Mouse (Mus musculus) heart, adult 2 months (tissue): ENCODE results near the gene Sphk1. TPM values are rescaled to one million over a fixed set of nuclear protein-coding genes. Genes with fewer than 3 reads are reported as not detected.

Experiments
- DNase-seq, 2 experiments: peaks; one replicate each; pipeline ENCODE4 v3.0.0; 2021
- H3K27ac ChIP-seq: fragments of 200-600 bp; 2 replicates; pipeline ENCODE4 v1.8.1; 2022
- H3K27me3 ChIP-seq: fragments of 200-500 bp; 2 replicates; pipeline ENCODE4 v1.6.1; 2012; ENCODE audit warnings: mild to moderate bottlenecking, low read length, inconsistent platforms, mixed read lengths; ENCODE audit not compliant: control insufficient read depth, insufficient read depth
- H3K36me3 ChIP-seq: fragments of 200-500 bp; 2 replicates; pipeline ENCODE4 v1.6.1; 2012; ENCODE audit warnings: low read length, inconsistent platforms; ENCODE audit not compliant: control insufficient read depth, insufficient read depth
- H3K4me1 ChIP-seq: fragments of 200-500 bp; 2 replicates; pipeline ENCODE4 v1.6.1; 2011; ENCODE audit warnings: low read length; ENCODE audit not compliant: control insufficient read depth, insufficient read depth
- H3K4me3 ChIP-seq: fragments of 200-600 bp; 2 replicates; pipeline ENCODE4 v1.8.1; 2022
- H3K79me2 ChIP-seq: fragments of 200-500 bp; replicated peaks from 2 replicates; pipeline ENCODE4 v1.6.1; 2012; ENCODE audit warnings: mild to moderate bottlenecking, inconsistent platforms, low read length, moderate library complexity, mixed read lengths; ENCODE audit not compliant: control insufficient read depth, insufficient read depth
- H3K9ac ChIP-seq: fragments of 200-500 bp; 2 replicates; pipeline ENCODE4 v1.6.1; 2012; ENCODE audit warnings: low read depth, mild to moderate bottlenecking, control low read depth, inconsistent platforms, low read length, mixed read lengths
- CTCF ChIP-seq: fragments of 200-600 bp; IDR thresholded peaks from 2 replicates; pipeline ENCODE4 v1.8.1; 2022; ENCODE audit warnings: antibody characterized with exemption, mild to moderate bottlenecking, moderate library complexity
- EP300 ChIP-seq: fragments of 200-500 bp; IDR thresholded peaks from 2 replicates; pipeline ENCODE4 v1.6.1; 2011; ENCODE audit warnings: low read depth, low read length, control low read depth; ENCODE audit not compliant: insufficient read depth
- POLR2A ChIP-seq: fragments of 200-500 bp; IDR thresholded peaks from 2 replicates; pipeline ENCODE4 v1.6.1; 2011; ENCODE audit warnings: mild to moderate bottlenecking, low read depth, low read length, control low read depth; ENCODE audit not compliant: insufficient read depth
- WGBS: fragments of 180-500 bp; shearing (Covaris S2); methylation state at CpG from one replicate; pipeline ENCODE4 v1.1.7; 2018; 5-methylcytosine and 5-hydroxymethylcytosine counted together
- intact Hi-C: fragments of 180-260 bp; cut with DNase I; formaldehyde crosslinking; loops from one replicate; pipeline ENCODE4 v1.15.1; 2025
- polyA plus RNA-seq: library from polyadenylated mRNA; depleted of rRNA; stranded (reverse); fragments of >200 nt; gene quantifications from 2 replicates; pipeline ENCODE4 v1.2.3, GENCODE M21; 2012
- total RNA-seq, 2 experiments: library from RNA; stranded (reverse); gene quantifications; 2 replicates each; pipeline ENCODE4 v1.2.3; 2021

The Sphk1 gene
- total and polyA plus RNA-seq, 3 experiments = 0.98 to 3.2 (median 1.1) TPM

DNA sequence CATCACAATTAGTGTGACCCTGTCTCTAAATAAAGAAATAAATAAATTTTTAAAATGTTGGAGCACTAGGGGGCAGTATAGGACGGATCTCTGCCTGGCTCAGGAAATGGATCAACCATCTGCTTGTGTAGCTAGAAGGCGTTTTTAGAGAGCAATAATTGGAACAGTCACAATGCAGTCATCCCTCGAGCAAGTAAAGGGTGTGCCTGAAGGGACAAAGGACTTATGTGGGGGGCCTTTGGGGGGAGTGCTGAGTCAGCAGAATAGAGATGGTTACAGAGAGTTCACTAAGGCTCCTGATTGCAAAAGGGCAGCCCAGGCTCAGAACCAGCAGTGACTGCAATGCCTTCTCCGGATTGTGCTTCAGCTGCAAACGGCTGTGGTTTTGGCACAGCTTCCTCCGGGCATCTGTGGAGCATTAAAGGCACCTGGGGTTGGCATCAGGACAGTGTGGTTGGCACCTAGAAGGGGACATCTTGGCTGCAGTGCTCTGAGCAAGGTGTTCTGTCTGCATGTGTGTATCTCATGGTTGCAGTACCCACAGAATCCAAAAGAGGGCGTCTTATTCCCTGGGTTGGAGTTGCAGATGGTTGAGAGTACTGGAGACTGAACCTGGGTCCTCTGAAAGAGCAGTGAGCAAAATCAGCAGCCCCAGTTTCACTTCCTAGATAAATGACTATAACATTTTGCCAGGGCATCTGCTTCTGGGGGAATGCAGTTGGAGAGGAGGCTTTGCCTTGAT is 29.5 kb upstream of the Sphk1 start:
- TF ChIP-seq POLR2A (no peak), CTCF (peak; percentile 69), EP300 (0 out of 2 replicates have a peak, but pooled peaks have one; percentile 67)
- Histone ChIP-seq H3K9ac (no peak overlapping the region), H3K36me3 (no peaks in the 10 kb centered on the region), H3K4me3 (no peak overlapping the region), H3K4me1 (peaks cover 2% of the 10 kb centered on the region; the same call in 1 of the 2 replicates), H3K79me2 (no peaks in the 10 kb centered on the region), H3K27me3 (no peaks in the 10 kb centered on the region), H3K27ac (no peak overlapping the region)
- peak; percentile 28 to 37 for DNase-seq
- WGBS = 16% methylated on average over 7 of the region's 7 CpGs
- intact Hi-C loops = loop anchor here (1.0 kb wide), 2 partner anchors 17 to 33 kb away; no protein-coding TSS in a partner anchor

DNA sequence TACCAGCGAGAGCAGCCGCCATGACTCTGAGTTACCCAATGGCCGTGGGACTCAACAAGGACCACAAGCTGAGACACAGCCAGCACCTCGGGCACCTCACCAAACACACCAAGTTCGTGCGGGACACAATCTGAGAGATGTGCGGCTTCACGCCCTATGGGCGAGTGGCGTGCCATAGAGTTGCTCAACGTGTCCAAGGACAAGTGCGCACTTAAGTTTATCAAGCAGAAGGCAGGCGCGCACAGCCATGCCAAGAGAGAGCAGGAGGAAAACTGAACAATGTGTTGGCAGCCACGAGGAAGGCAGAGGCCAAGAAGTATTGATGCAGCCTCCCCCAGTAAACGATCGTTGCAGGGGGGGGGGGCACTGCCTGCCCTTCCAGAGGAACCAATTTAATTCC is 26.2 kb upstream of the Sphk1 start:
- peak; percentile 30 to 48 for DNase-seq
- H3K9ac ChIP-seq = no peak overlapping the region
- no peak overlapping the region for H3K4me3 ChIP-seq
- WGBS = 54% methylated on average over 17 of the region's 17 CpGs
- no peak overlapping the region for H3K27ac ChIP-seq
- no peaks in the 10 kb centered on the region for H3K27me3 ChIP-seq
- H3K79me2 ChIP-seq = no peaks in the 10 kb centered on the region
- H3K4me1 ChIP-seq = peaks cover 2% of the 10 kb centered on the region; the same call in 1 of the 2 replicates
- intact Hi-C loops = no loop called here
- TF ChIP-seq EP300 (peak; percentile 62; the same call in 1 of the 2 replicates), POLR2A (no peak)
- no peaks in the 10 kb centered on the region for H3K36me3 ChIP-seq

DNA sequence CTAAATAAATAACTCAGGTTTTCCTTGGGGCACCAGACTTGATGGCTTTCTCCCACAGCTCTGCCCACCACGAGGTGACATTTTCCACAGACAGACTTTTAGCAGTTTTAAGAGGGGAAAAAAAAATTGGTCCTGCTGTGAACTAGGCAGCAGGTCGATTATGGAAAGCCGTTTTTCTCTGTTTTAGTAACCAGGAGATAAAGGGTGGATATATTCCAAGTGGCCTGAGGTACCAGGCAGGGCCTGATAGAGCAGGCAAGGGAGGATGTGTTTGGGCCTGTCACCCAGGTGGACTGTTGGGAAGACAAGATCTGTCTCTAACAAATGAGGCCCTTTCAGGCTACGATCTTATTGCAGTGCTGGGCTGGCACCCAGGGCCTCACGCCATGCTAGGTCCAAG is 25.2 kb upstream of the Sphk1 start:
- no peaks in the 10 kb centered on the region for H3K27me3 ChIP-seq
- DNase-seq = no peak
- TF ChIP-seq CTCF = no peak
- TF ChIP-seq EP300 = no peak
- no peak for TF ChIP-seq POLR2A
- H3K4me1 ChIP-seq = peaks cover 2% of the 10 kb centered on the region; the same call in 1 of the 2 replicates
- H3K79me2 ChIP-seq = no peaks in the 10 kb centered on the region
- H3K27ac ChIP-seq = no peak overlapping the region
- intact Hi-C loops = no loop called here
- no peak overlapping the region for H3K9ac ChIP-seq
- no peak overlapping the region for H3K4me3 ChIP-seq
- no peaks in the 10 kb centered on the region for H3K36me3 ChIP-seq
- 73% methylated on average over 5 of the region's 5 CpGs for WGBS

GRCm38 (mm10) chr11:116506151-116506875 is 24.4 kb upstream of the Sphk1 start:
- no peak overlapping the region for H3K9ac ChIP-seq
- H3K4me1 ChIP-seq = peaks cover under 1% of the 10 kb centered on the region; the same call in 1 of the 2 replicates
- DNase-seq = no peak
- no peak overlapping the region for H3K27ac ChIP-seq
- H3K79me2 ChIP-seq = no peaks in the 10 kb centered on the region
- TF ChIP-seq POLR2A (no peak), CTCF (no peak), EP300 (no peak)
- intact Hi-C loops = no loop called here
- no peak overlapping the region for H3K4me3 ChIP-seq
- H3K36me3 ChIP-seq = no peaks in the 10 kb centered on the region
- 69% methylated on average over 17 of the region's 17 CpGs for WGBS
- no peaks in the 10 kb centered on the region for H3K27me3 ChIP-seq

DNA sequence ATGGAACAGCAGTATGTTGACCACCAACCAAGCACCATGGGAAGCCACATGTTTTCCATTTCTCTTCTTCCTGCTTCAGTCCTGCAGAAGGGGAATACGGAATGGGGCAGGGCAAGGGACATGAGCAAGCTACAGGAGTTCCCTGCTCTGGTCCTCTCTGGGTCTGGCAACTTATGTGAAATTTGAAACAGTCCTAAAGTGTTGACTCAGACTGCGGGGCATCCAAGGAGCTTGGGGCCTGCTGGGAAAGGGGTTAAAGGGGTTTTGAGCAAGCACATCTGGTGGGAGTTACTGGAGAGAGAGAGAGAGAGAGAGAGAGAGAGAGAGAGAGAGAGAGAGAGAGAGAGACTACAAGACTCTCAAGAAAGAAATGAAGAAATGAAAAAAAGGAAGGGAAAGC is 22.0 kb upstream of the Sphk1 start:
- Histone ChIP-seq H3K36me3 (no peaks in the 10 kb centered on the region), H3K4me3 (no peak overlapping the region), H3K9ac (no peak overlapping the region), H3K4me1 (no peaks in the 10 kb centered on the region), H3K27me3 (no peaks in the 10 kb centered on the region), H3K79me2 (no peaks in the 10 kb centered on the region), H3K27ac (no peak overlapping the region)
- intact Hi-C loops = no loop called here
- no peak for DNase-seq
- no peak for TF ChIP-seq POLR2A
- TF ChIP-seq EP300 = no peak
- no peak for TF ChIP-seq CTCF
- WGBS = 60% methylated on average over 2 of the region's 2 CpGs
